Comparison of ENCODE assay signal across 9 mouse cellular contexts in genomic region chr6:114094251-114094650, GRCm38 (mm10). TPM values are rescaled to one million over a fixed set of nuclear protein-coding genes. Genes with fewer than 3 reads are reported as not detected.
DNase-seq lines count a peak whose midpoint lies in the region; ATAC-seq and TF ChIP-seq lines count a peak whose summit lies in the region.
"Had no signal": no experiment of that assay in that cellular context is flagged by ENCODE, and none has a peak within 500 bp of the region (broad histone marks: within the 10 kb centered on the region; RNA-seq: fewer than 3 reads in every experiment).

No protein-coding gene starts in this region.

- no peak overlapping the region for H3K4me2 ChIP-seq in embryonic facial prominence, embryonic 14.5 days (ENCODE audit: low read depth, low read length)
- H3K4me2 ChIP-seq in midbrain, embryonic 13.5 days (replicated peaks) = no peak overlapping the region
- H3K4me2 ChIP-seq in kidney, embryonic 16.5 days (replicated peaks; ENCODE audit: low read depth, low read length) = no peak overlapping the region

- peaks cover 7% of the 10 kb centered on the region; the same call in 1 of the 2 replicates for H3K27me3 ChIP-seq in E14TG2a.4 (ENCODE audit: insufficient read depth, low read length)
- H3K27me3 ChIP-seq in embryonic facial prominence, embryonic 14.5 days (replicated peaks; ENCODE audit: control insufficient read depth, insufficient read depth, low read length) = no peaks in the 10 kb centered on the region
- peaks cover 35% of the 10 kb centered on the region for H3K27me3 ChIP-seq in midbrain, embryonic 13.5 days
- H3K27me3 ChIP-seq in heart, embryonic 10.5 days (ENCODE audit: insufficient read depth, poor library complexity, severe bottlenecking) = peaks cover 37% of the 10 kb centered on the region; the same call in 1 of the 2 replicates
- H3K27me3 ChIP-seq in kidney, embryonic 16.5 days (ENCODE audit: insufficient read depth, low read length) = no peaks in the 10 kb centered on the region

- no peak for TF ChIP-seq CTCF in E14TG2a.4 (conservative IDR thresholded peaks at IDR 0.05; ENCODE audit: low read length)

- no peak overlapping the region for H3K9ac ChIP-seq in embryonic facial prominence, embryonic 14.5 days (ENCODE audit: low read depth, low read length)
- no peak overlapping the region for H3K9ac ChIP-seq in midbrain, embryonic 13.5 days (replicated peaks)
- H3K9ac ChIP-seq in kidney, embryonic 16.5 days (replicated peaks; ENCODE audit: low read length) = no peak overlapping the region

- ATAC-seq in embryonic facial prominence, embryonic 14.5 days (ENCODE audit: low read depth) = peak; percentile 65; the same call in 1 of the 2 replicates
- peak; percentile 56 for ATAC-seq in midbrain, embryonic 13.5 days
- ATAC-seq in kidney, embryonic 16.5 days (ENCODE audit: low FRiP score, low TSS enrichment) = no peak
- ATAC-seq: lung, postnatal 0 days had no signal

- H3K27ac ChIP-seq in embryonic facial prominence, embryonic 14.5 days (replicated peaks; ENCODE audit: low read depth, low read length) = no peak overlapping the region
- no peak overlapping the region for H3K27ac ChIP-seq in midbrain, embryonic 13.5 days
- H3K27ac ChIP-seq in heart, embryonic 10.5 days = no peak overlapping the region
- no peak overlapping the region for H3K27ac ChIP-seq in kidney, embryonic 16.5 days (ENCODE audit: low read length)

- DNase-seq in embryonic facial prominence, embryonic 14.5 days (ENCODE audit: low spot score) = peak; percentile 34
- DNase-seq in layer of hippocampus, adult 11-12 months (ENCODE audit: low spot score) = peak; percentile 71
- DNase-seq in heart, embryonic 10.5 days (ENCODE audit: low spot score) = no peak
- DNase-seq in urinary bladder, postnatal 36 days (ENCODE audit: low spot score in 2 of 2) = no peak
- DNase-seq in lung, postnatal 10 days = no peak

- whole genome bisulfite sequencing in embryonic facial prominence, embryonic 14.5 days = 51% methylated on average over 14 of the region's 16 CpGs
- 40% methylated on average over 16 of the region's 16 CpGs for WGBS in midbrain, embryonic 13.5 days
- WGBS in heart, embryonic 10.5 days = 65% methylated on average over 16 of the region's 16 CpGs
- 70% methylated on average over 16 of the region's 16 CpGs for WGBS in kidney, embryonic 16.5 days

- peaks cover 12% of the 10 kb centered on the region; the same call in 1 of the 2 replicates for H3K4me1 ChIP-seq in E14TG2a.4 (replicated peaks; ENCODE audit: low read depth, low read length)
- no peaks in the 10 kb centered on the region for H3K4me1 ChIP-seq in embryonic facial prominence, embryonic 14.5 days (ENCODE audit: control insufficient read depth, insufficient read depth, low read length)
- peaks cover 27% of the 10 kb centered on the region for H3K4me1 ChIP-seq in midbrain, embryonic 13.5 days (replicated peaks)
- H3K4me1 ChIP-seq in heart, embryonic 10.5 days = no peaks in the 10 kb centered on the region
- H3K4me1 ChIP-seq in kidney, embryonic 16.5 days (ENCODE audit: insufficient read depth, low read length) = no peaks in the 10 kb centered on the region

- peak overlapping the region; percentile 62 for H3K4me3 ChIP-seq in E14TG2a.4 (replicated peaks; ENCODE audit: low read length)
- H3K4me3 ChIP-seq in embryonic facial prominence, embryonic 14.5 days (ENCODE audit: low read depth, low read length) = no peak overlapping the region
- no peak overlapping the region for H3K4me3 ChIP-seq in midbrain, embryonic 13.5 days (replicated peaks)
- H3K4me3 ChIP-seq in heart, embryonic 10.5 days = no peak overlapping the region
- no peak overlapping the region for H3K4me3 ChIP-seq in kidney, embryonic 16.5 days (ENCODE audit: low read length)

- H3K9me3 ChIP-seq in E14TG2a.4 (ENCODE audit: low read length) = peaks cover 4% of the 10 kb centered on the region
- no peaks in the 10 kb centered on the region for H3K9me3 ChIP-seq in embryonic facial prominence, embryonic 14.5 days (ENCODE audit: control insufficient read depth, low read length)
- no peaks in the 10 kb centered on the region for H3K9me3 ChIP-seq in midbrain, embryonic 13.5 days
- no peaks in the 10 kb centered on the region for H3K9me3 ChIP-seq in heart, embryonic 10.5 days
- H3K9me3 ChIP-seq in kidney, embryonic 16.5 days (ENCODE audit: low read length) = no peaks in the 10 kb centered on the region

- H3K36me3 ChIP-seq in E14TG2a.4 (ENCODE audit: insufficient read depth, low read length) = no peaks in the 10 kb centered on the region
- no peaks in the 10 kb centered on the region for H3K36me3 ChIP-seq in embryonic facial prominence, embryonic 14.5 days (ENCODE audit: control insufficient read depth, insufficient read depth, low read length)
- no peaks in the 10 kb centered on the region for H3K36me3 ChIP-seq in midbrain, embryonic 13.5 days
- no peaks in the 10 kb centered on the region for H3K36me3 ChIP-seq in heart, embryonic 10.5 days
- no peaks in the 10 kb centered on the region for H3K36me3 ChIP-seq in kidney, embryonic 16.5 days (ENCODE audit: insufficient read depth, low read length)

RNA-seq across cellular contexts. Expression of gene Slc6a11, which starts 36.8 kb away (rescaled TPM):
- 0.45 and 0.70 TPM in 2 replicates for polyA plus RNA-seq in embryonic facial prominence, embryonic 14.5 days (2014; fragmentation: Nextera tagmentation; extraction: Ambion mirVana)
- 6.4 and 6.5 TPM in 2 replicates for polyA plus RNA-seq in midbrain, embryonic 13.5 days (2015; fragmentation: Nextera tagmentation; extraction: Ambion mirVana)
- 0.06 TPM in 1 of 2 replicates, not detected in the other for polyA plus RNA-seq in heart, embryonic 10.5 days (2016; fragmentation: Nextera tagmentation; extraction: Ambion mirVana)
- polyA plus RNA-seq in kidney, embryonic 16.5 days (2015; fragmentation: Nextera tagmentation; extraction: Ambion mirVana) = 0.09 and 0.13 TPM in 2 replicates
- polyA plus RNA-seq: lung, postnatal 0 days had no signal

RNA-seq across cellular contexts. Expression of gene Atp2b2, which starts 51.8 kb away (rescaled TPM):
- polyA plus RNA-seq in embryonic facial prominence, embryonic 14.5 days (2014; fragmentation: Nextera tagmentation; extraction: Ambion mirVana) = 1.4 and 1.7 TPM in 2 replicates
- 13.4 and 13.5 TPM in 2 replicates for polyA plus RNA-seq in midbrain, embryonic 13.5 days (2015; fragmentation: Nextera tagmentation; extraction: Ambion mirVana)
- polyA plus RNA-seq in heart, embryonic 10.5 days (2016; fragmentation: Nextera tagmentation; extraction: Ambion mirVana) = 0.06 and 0.18 TPM in 2 replicates
- polyA plus RNA-seq in kidney, embryonic 16.5 days (2015; fragmentation: Nextera tagmentation; extraction: Ambion mirVana) = 0.09 and 0.30 TPM in 2 replicates

Comparison
In these comparisons a context has a peak if more than half of its experiments do, and no peak if none do; other contexts are left out.
1. DNase-seq: peak in embryonic facial prominence, embryonic 14.5 days (single experiment) and layer of hippocampus, adult 11-12 months (single experiment); none in heart, embryonic 10.5 days (single experiment), urinary bladder, postnatal 36 days (0 of 2) and lung, postnatal 10 days (single experiment).